Mouse (Mus musculus) heart, postnatal 0 days (tissue): Measurements from ENCODE around the gene Ess2. TPM values are rescaled to one million over a fixed set of nuclear protein-coding genes. Genes with fewer than 3 reads are reported as not detected.
"Not testable (repeated sequence)": the region's sequence is repeated elsewhere in the genome, so short reads cannot be mapped to it uniquely, and the experiment has no call there.

Experiments used
- ATAC-seq: fragments of 200-750 bp; cut with Nextera tagmentation; 2 replicates; pipeline ENCODE4 v1.8.0; 2017; ENCODE audit warnings: low read depth, moderate number of reproducible peaks, moderate library complexity; ENCODE audit not compliant: insufficient read depth
- DNase-seq: peaks from one replicate; pipeline ENCODE4 v3.0.0-alpha.2; 2016; ENCODE audit warnings: low spot score
- H3K27ac ChIP-seq: fragments of 300-500 bp; sonication (generic); 2 replicates; pipeline ENCODE4 v1.5.1; 2014; ENCODE audit warnings: low read depth, mild to moderate bottlenecking
- H3K27me3 ChIP-seq: fragments of 300-500 bp; sonication (generic); 2 replicates; pipeline ENCODE4 v1.6.1; 2014; ENCODE audit warnings: low read length, mixed read lengths; ENCODE audit not compliant: control insufficient read depth, insufficient read depth
- H3K36me3 ChIP-seq: fragments of 300-500 bp; sonication (generic); replicated peaks from 2 replicates; pipeline ENCODE4 v1.6.1; 2014; ENCODE audit warnings: low read length, mixed read lengths; ENCODE audit not compliant: control insufficient read depth, insufficient read depth
- H3K4me1 ChIP-seq: fragments of 300-500 bp; sonication (generic); 2 replicates; pipeline ENCODE4 v1.6.1; 2014; ENCODE audit warnings: antibody characterized with exemption; ENCODE audit not compliant: control insufficient read depth, insufficient read depth
- H3K4me2 ChIP-seq: fragments of 300-500 bp; sonication (generic); 2 replicates; pipeline ENCODE4 v1.6.1; 2014; ENCODE audit warnings: low read depth, mild to moderate bottlenecking, low read length, moderate library complexity
- H3K4me3 ChIP-seq: fragments of 300-500 bp; sonication (generic); 2 replicates; pipeline ENCODE4 v1.5.1; 2014; ENCODE audit warnings: low read depth, low read length
- H3K9ac ChIP-seq: fragments of 300-500 bp; sonication (generic); replicated peaks from 2 replicates; pipeline ENCODE4 v1.6.1; 2014; ENCODE audit warnings: low read depth, low read length, mixed read lengths
- H3K9me3 ChIP-seq: fragments of 300-500 bp; sonication (generic); replicated peaks from 2 replicates; pipeline ENCODE4 v1.6.1; 2016; ENCODE audit warnings: low read length; ENCODE audit not compliant: control insufficient read depth
- CTCF ChIP-seq: IDR thresholded peaks from 2 replicates; pipeline ENCODE4 v1.5.1; 2016; ENCODE audit warnings: antibody characterized with exemption, control low read depth, low read depth
- EP300 ChIP-seq: IDR thresholded peaks from 2 replicates; pipeline ENCODE4 v1.6.1; 2016; ENCODE audit warnings: antibody characterized with exemption, low read depth
- WGBS: fragments of 180-500 bp; shearing (Covaris S2); extraction: QIAGEN DNeasy Blood & Tissue Kit; methylation state at CpG from one replicate; pipeline ENCODE4 v1.1.7; 2014; 5-methylcytosine and 5-hydroxymethylcytosine counted together
- polyA plus RNA-seq: library from polyadenylated mRNA; unstranded; fragments of >200 nt; fragmentation: Nextera tagmentation; extraction: Ambion mirVana; gene quantifications from 2 replicates; pipeline ENCODE4 v1.2.1, GENCODE M21; 2015
- total RNA-seq: library from RNA; depleted of rRNA; stranded (reverse); fragments of >200 nt; gene quantifications from 2 replicates; pipeline ENCODE4 v1.2.3, GENCODE M21; 2014; ENCODE audit warnings: low replicate concordance; rRNA removed

Gene Ess2
- total RNA-seq = 25.4 and 28.3 TPM in 2 replicates
- polyA plus RNA-seq = 18.5 and 19.4 TPM in 2 replicates

DNA sequence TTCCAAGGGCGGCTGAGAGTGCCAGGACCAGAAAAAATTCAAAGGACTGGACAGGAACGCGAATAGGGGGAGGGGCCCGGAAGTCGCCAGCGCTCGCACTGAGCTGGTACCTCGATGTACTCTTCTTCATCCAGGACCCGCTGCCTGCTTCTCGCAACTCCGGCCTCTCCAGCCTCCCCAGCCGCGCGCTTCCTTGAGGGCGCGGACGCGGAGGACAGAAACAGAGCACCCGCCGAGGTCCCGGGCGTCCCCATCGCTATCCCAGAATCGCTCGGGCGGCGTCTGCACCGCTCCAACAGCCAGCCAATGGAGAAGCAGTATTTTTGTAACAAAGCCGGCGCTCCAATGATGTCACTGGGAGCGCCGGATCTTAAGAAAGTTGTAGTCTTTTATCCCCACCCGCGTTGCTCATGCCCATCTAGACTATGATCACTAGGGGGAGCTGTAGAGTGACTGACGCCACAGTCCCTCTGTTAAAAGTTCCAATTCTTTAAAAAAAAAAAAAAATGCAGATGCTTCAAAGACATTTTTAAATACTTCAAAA lies at the start of gene Ess2:
Ess2 (minus strand) TSS at position 297 of the 544 bp plus-strand sequence.
- Histone ChIP-seq H3K36me3 (peaks cover 30% of the 10 kb centered on the region), H3K9me3 (no peaks in the 10 kb centered on the region), H3K9ac (peak within 1 kb of the TSS; percentile 70), H3K27ac (peak within 1 kb of the TSS; percentile 62; the same call in 1 of the 2 replicates), H3K4me2 (peak within 1 kb of the TSS; percentile 75), H3K4me1 (peaks cover 7% of the 10 kb centered on the region), H3K4me3 (peak within 1 kb of the TSS; percentile 92), H3K27me3 (peaks cover 44% of the 10 kb centered on the region)
- TF ChIP-seq CTCF (peak; percentile 80), EP300 (no peak)
- DNase-seq (peak; percentile 94), ATAC-seq (peak; percentile 95)
- under 1% methylated on average over 35 of the region's 35 CpGs for WGBS

DNA sequence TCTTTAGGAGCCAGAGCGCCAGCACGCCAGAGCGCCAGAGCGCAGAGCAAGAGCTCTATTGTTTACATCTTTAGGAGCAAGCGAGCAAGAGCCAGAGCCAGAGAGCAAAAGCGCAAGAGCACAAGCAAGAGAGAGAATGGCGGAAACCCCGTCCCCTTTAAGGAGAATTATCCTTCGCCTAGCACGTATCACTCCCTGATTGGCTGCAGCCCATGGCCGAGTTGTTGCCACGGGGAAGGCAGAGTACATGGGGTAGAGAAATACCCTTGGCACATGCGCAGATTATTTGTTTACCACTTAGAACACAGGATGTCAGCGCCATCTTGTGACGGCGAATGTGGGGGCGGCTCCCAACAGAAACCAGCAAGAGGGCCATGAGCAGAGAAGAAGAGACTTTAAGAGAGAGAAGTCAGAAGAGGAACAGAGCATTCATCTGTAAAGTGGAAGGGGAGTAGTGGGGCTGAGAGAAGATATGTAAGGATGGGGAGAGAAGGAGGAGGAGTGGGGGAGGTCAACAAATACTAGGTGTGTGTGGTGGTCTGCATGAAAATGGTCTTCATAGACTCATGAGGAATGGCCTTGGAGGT lies 45.0 kb upstream of the Ess2 start:
- not testable (repeated sequence) for H3K27ac ChIP-seq, H3K4me1 ChIP-seq, H3K9me3 ChIP-seq, DNase-seq, H3K27me3 ChIP-seq, H3K9ac ChIP-seq, H3K4me3 ChIP-seq, ATAC-seq, H3K36me3 ChIP-seq, H3K4me2 ChIP-seq
- WGBS = 91% methylated on average over 14 of the region's 17 CpGs

DNA sequence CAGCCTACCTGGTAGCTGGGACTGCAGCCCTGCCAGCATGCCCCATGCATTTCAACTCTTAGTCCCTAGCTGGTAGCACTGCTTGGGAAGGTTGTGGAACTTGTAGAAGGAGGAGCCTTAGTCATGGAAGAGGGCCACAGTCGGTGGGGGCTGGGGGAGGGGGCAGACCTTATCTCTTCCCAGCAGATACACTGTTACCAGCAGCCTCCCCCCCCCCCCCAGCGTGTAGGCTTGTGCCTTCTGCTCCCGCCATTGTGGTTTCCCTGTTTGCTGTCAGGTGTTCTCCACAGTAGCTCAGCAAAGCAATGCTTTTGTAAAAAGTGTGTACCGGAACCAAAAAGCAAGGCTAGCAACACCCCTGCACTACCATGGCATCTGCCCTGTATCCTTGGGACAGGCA lies 40.5 kb upstream of the Ess2 start:
- no peak for DNase-seq
- 78% methylated on average over 3 of the region's 4 CpGs for WGBS
- H3K4me2 ChIP-seq = no peak overlapping the region
- no peak overlapping the region for H3K27ac ChIP-seq
- no peaks in the 10 kb centered on the region for H3K4me1 ChIP-seq
- no peaks in the 10 kb centered on the region for H3K9me3 ChIP-seq
- no peaks in the 10 kb centered on the region for H3K27me3 ChIP-seq
- ATAC-seq = no peak
- H3K9ac ChIP-seq = no peak overlapping the region
- TF ChIP-seq CTCF = no peak
- no peak for TF ChIP-seq EP300
- H3K4me3 ChIP-seq = no peak overlapping the region
- no peaks in the 10 kb centered on the region for H3K36me3 ChIP-seq

DNA sequence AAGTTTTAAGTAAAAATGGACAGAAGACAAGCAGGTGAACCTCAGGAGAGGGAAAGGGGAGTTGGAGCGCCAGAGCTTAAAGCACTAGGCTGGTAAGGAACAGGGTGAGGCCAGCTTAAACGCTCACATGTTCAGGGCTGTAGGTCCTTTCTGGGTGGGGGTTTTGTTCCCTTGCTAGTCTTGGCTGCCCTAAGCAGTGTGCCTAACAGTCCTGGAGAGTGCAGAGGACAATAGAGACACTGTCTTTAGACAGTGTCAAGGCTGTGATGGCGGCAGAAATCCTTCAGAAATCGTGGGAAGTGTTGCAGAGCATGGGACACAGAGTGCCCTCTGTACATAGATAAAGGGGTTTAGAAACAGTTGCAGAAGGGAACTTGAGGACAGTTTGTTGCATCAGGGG lies 38.9 kb upstream of the Ess2 start:
- DNase-seq = no peak
- no peak overlapping the region for H3K4me3 ChIP-seq
- H3K9ac ChIP-seq = no peak overlapping the region
- no peaks in the 10 kb centered on the region for H3K36me3 ChIP-seq
- TF ChIP-seq EP300 (no peak), CTCF (no peak)
- H3K27me3 ChIP-seq = no peaks in the 10 kb centered on the region
- no peak for ATAC-seq
- WGBS = 62% methylated on average over 4 of the region's 4 CpGs
- no peak overlapping the region for H3K4me2 ChIP-seq
- H3K27ac ChIP-seq = no peak overlapping the region
- no peaks in the 10 kb centered on the region for H3K9me3 ChIP-seq
- H3K4me1 ChIP-seq = no peaks in the 10 kb centered on the region

DNA sequence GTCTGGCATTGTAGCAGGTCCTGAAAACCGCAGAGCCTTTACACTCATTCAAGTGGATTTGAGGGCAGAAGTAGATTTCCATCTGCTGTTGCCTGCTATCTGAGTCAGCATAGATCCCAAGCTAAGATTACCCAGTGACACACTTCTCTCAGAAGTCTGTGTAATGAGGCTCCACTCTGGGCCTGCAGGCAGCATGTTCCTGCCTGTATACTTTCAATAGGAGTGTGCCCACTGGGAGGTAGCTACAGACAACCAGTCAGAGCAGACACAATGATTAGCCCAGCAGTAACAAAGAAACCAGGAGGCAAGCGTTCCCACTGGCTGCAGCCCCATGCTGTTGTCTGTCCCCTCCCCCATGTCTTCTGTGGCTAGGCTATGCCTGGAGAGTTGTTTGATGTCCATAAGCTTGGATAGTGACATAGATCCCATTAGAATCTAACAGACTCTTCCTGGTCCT lies 38.3 kb upstream of the Ess2 start:
- H3K9me3 ChIP-seq = no peaks in the 10 kb centered on the region
- ATAC-seq = no peak
- 32% methylated on average over 2 of the region's 2 CpGs for WGBS

More for the DNA sequence above, 38.3 kb upstream of the Ess2 start:
- no peak for DNase-seq
- H3K9ac ChIP-seq = no peak overlapping the region
- H3K36me3 ChIP-seq = no peaks in the 10 kb centered on the region
- H3K27ac ChIP-seq = no peak overlapping the region
- H3K4me2 ChIP-seq = no peak overlapping the region
- H3K4me1 ChIP-seq = no peaks in the 10 kb centered on the region
- TF ChIP-seq CTCF = no peak
- no peak for TF ChIP-seq EP300
- no peak overlapping the region for H3K4me3 ChIP-seq
- no peaks in the 10 kb centered on the region for H3K27me3 ChIP-seq
